In genomic region chr13:56600216-56600890, GRCm38 (mm10) we compare ENCODE assay signal across 8 mouse cellular contexts. TPM values are rescaled to one million over a fixed set of nuclear protein-coding genes. Genes with fewer than 3 reads are reported as not detected.
DNase-seq lines count a peak whose midpoint lies in the region; ATAC-seq and TF ChIP-seq lines count a peak whose summit lies in the region.

No protein-coding gene starts in this region.

- H3K27ac ChIP-seq in layer of hippocampus, adult 2 months = peak overlapping the region; percentile 63; the same call in 1 of the 2 replicates
- peak overlapping the region; percentile 89 for H3K27ac ChIP-seq in heart, embryonic 13.5 days (replicated peaks)
- peak overlapping the region; percentile 97 for H3K27ac ChIP-seq in limb, embryonic 12.5 days

- TF ChIP-seq CTCF in layer of hippocampus, adult 2 months (conservative IDR thresholded peaks at IDR 0.05) = no peak

- H3K4me1 ChIP-seq in heart, embryonic 13.5 days = peaks cover 67% of the 10 kb centered on the region
- peaks cover 51% of the 10 kb centered on the region for H3K4me1 ChIP-seq in limb, embryonic 12.5 days (replicated peaks)

- H3K9me3 ChIP-seq in heart, embryonic 13.5 days = no peaks in the 10 kb centered on the region
- no peaks in the 10 kb centered on the region for H3K9me3 ChIP-seq in limb, embryonic 12.5 days

- H3K9ac ChIP-seq in heart, embryonic 13.5 days = no peak overlapping the region
- no peak overlapping the region for H3K9ac ChIP-seq in limb, embryonic 12.5 days (replicated peaks)

- no peak overlapping the region; the same call in 1 of the 2 replicates for H3K4me2 ChIP-seq in heart, embryonic 13.5 days
- H3K4me2 ChIP-seq in limb, embryonic 12.5 days = peak overlapping the region; percentile 21; the same call in 1 of the 2 replicates

- DNase-seq in layer of hippocampus, adult 2 months (ENCODE audit: low spot score in 2 of 2) = no peak
- no peak for DNase-seq in layer of hippocampus, adult 9-10 months (ENCODE audit: low spot score)
- DNase-seq in embryo, embryonic 11 days = peak; percentile 89
- DNase-seq in testis, postnatal 10 days (ENCODE audit: low spot score) = peak; percentile 67
- no peak for DNase-seq in thymus, postnatal 4 days
- no peak for DNase-seq in right cerebral cortex, postnatal 25 days

- no peaks in the 10 kb centered on the region for H3K36me3 ChIP-seq in heart, embryonic 13.5 days
- no peaks in the 10 kb centered on the region for H3K36me3 ChIP-seq in limb, embryonic 12.5 days

- peak; percentile 35; the same call in 1 of the 2 replicates for ATAC-seq in heart, embryonic 13.5 days (ENCODE audit: extremely low read depth, insufficient number of reproducible peaks, low FRiP score, low TSS enrichment)
- peak; percentile 74 for ATAC-seq in limb, embryonic 12.5 days (ENCODE audit: insufficient number of reproducible peaks, insufficient read depth, low FRiP score, low TSS enrichment, low read depth)

- WGBS in heart, embryonic 13.5 days = 45% methylated on average over 10 of the region's 10 CpGs
- WGBS in limb, embryonic 12.5 days = 20% methylated on average over 10 of the region's 10 CpGs

- H3K4me3 ChIP-seq in layer of hippocampus, adult 2 months = no peak overlapping the region
- no peak overlapping the region for H3K4me3 ChIP-seq in heart, embryonic 13.5 days
- no peak overlapping the region for H3K4me3 ChIP-seq in limb, embryonic 12.5 days (replicated peaks)

- H3K27me3 ChIP-seq in heart, embryonic 13.5 days (replicated peaks) = no peaks in the 10 kb centered on the region
- no peaks in the 10 kb centered on the region for H3K27me3 ChIP-seq in limb, embryonic 12.5 days

RNA-seq across cellular contexts. Expression of gene Tgfbi, which starts 9.0 kb away (rescaled TPM):
- total RNA-seq in layer of hippocampus, adult 2 months (2021) = 1 to 10 TPM; 3.1 to 3.8 TPM
- 59.4 and 64.5 TPM in 2 replicates for polyA plus RNA-seq in heart, embryonic 13.5 days (2015; fragmentation: Nextera tagmentation; extraction: Ambion mirVana)
- 111 and 113 TPM in 2 replicates for polyA plus RNA-seq in limb, embryonic 12.5 days (2016; fragmentation: Nextera tagmentation; extraction: Ambion mirVana)

RNA-seq across cellular contexts. Expression of gene Lect2, which starts 52.1 kb away (rescaled TPM):
- total RNA-seq in layer of hippocampus, adult 2 months (2021) = not detected
- 0.19 and 3.0 TPM in 2 replicates for polyA plus RNA-seq in heart, embryonic 13.5 days (2015; fragmentation: Nextera tagmentation; extraction: Ambion mirVana)
- polyA plus RNA-seq in limb, embryonic 12.5 days (2016; fragmentation: Nextera tagmentation; extraction: Ambion mirVana) = not detected in 2 replicates

Comparison
In these comparisons a context has a peak if more than half of its experiments do, and no peak if none do; other contexts are left out.
1. DNase-seq: peak in embryo, embryonic 11 days (single experiment) and testis, postnatal 10 days (single experiment); none in layer of hippocampus, adult 2 months (0 of 2), layer of hippocampus, adult 9-10 months (single experiment), thymus, postnatal 4 days (single experiment) and right cerebral cortex, postnatal 25 days (single experiment).
2. Peak in every context shown above with its lines, with median percentiles within 50 percentile points of each other: H3K27ac ChIP-seq.